Mouse (Mus musculus) lung, adult 2 months (tissue): ENCODE measurements around the gene Eva1c.

Experiments
- CTCF ChIP-seq: fragments of 200-500 bp; IDR thresholded peaks from 2 replicates; pipeline ENCODE4 v1.5.1; 2011; ENCODE audit warnings: mild to moderate bottlenecking, low read length, control low read depth; ENCODE audit not compliant: insufficient read depth
- POLR2A ChIP-seq: fragments of 200-500 bp; IDR thresholded peaks from 2 replicates; pipeline ENCODE4 v1.6.1; 2011; ENCODE audit warnings: low read depth, mild to moderate bottlenecking, control low read depth, low read length, borderline replicate concordance; ENCODE audit errors: extremely low read depth

DNA sequence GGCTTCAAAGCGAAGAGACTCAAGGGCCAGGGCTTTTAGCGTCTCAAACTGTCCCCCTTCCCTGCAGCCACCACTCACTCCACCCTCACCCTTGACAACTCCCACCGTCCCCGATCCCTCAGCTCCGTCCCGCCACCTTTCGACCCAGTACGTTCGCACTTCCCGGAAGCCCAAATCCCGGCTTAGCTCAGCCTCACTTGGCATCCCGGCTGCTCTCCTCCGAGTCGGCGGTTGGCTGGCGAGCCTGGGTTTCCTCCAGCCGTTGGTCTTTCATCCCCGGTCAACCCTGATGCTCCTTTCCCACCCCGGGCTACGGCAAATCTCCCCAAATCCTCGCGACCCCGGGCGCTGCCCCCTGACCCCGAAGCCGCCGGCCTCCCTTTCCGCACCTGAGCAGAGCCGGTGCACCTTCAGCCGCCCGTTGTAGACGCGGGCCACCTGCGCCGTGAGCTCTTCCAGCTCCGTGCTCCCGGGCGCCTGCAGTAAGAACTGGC, 107.7 kb downstream of the Eva1c start:
- no peak for TF ChIP-seq CTCF
- no peak for TF ChIP-seq POLR2A
